Mouse (Mus musculus) small intestine, adult 2 months (tissue): ENCODE measurements around the gene Prickle2. TPM values are rescaled to one million over a fixed set of nuclear protein-coding genes. Genes with fewer than 3 reads are reported as not detected.

Experiments used
- H3K27ac ChIP-seq: fragments of 200-500 bp; 2 replicates; pipeline ENCODE4 v1.5.1; 2012; ENCODE audit warnings: low read depth, low read length, control low read depth, inconsistent platforms; ENCODE audit not compliant: insufficient read depth
- H3K27me3 ChIP-seq: fragments of 200-500 bp; 2 replicates; pipeline ENCODE4 v1.6.1; 2012; ENCODE audit warnings: mild to moderate bottlenecking, moderate library complexity, low read length, inconsistent platforms; ENCODE audit not compliant: control insufficient read depth, insufficient read depth
- H3K36me3 ChIP-seq: fragments of 200-500 bp; 2 replicates; pipeline ENCODE4 v1.6.1; 2012; ENCODE audit warnings: mild to moderate bottlenecking, low read length, control low read depth, inconsistent platforms; ENCODE audit not compliant: control insufficient read depth, insufficient read depth
- H3K4me1 ChIP-seq: fragments of 200-500 bp; 2 replicates; pipeline ENCODE4 v1.6.1; 2012; ENCODE audit warnings: low read length, inconsistent platforms, mixed read lengths; ENCODE audit not compliant: control insufficient read depth, insufficient read depth, insufficient read length
- H3K4me3 ChIP-seq: fragments of 200-500 bp; 2 replicates; pipeline ENCODE4 v1.5.1; 2012; ENCODE audit warnings: low read depth, mild to moderate bottlenecking, control low read depth, inconsistent platforms, low read length, moderate library complexity
- CTCF ChIP-seq: fragments of 200-500 bp; IDR thresholded peaks from 2 replicates; pipeline ENCODE4 v1.5.1; 2012; ENCODE audit warnings: low read depth, mild to moderate bottlenecking, control low read depth, inconsistent platforms, low read length, moderate library complexity, mixed read lengths; ENCODE audit not compliant: insufficient replicate concordance, insufficient read length; ENCODE audit errors: extremely low read depth
- POLR2A ChIP-seq: fragments of 200-500 bp; IDR thresholded peaks from 2 replicates; pipeline ENCODE4 v1.6.1; 2012; ENCODE audit warnings: low read depth, mild to moderate bottlenecking, control low read depth, inconsistent platforms, low read length, moderate library complexity
- WGBS: fragments of 180-500 bp; shearing (Covaris S2); methylation state at CpG from one replicate; pipeline ENCODE4 v1.1.7; 2018; 5-methylcytosine and 5-hydroxymethylcytosine counted together
- polyA plus RNA-seq: library from polyadenylated mRNA; depleted of rRNA; stranded (reverse); fragments of >200 nt; gene quantifications from 2 replicates; pipeline ENCODE4 v1.2.3, GENCODE M21; 2012

Prickle2 gene
- polyA plus RNA-seq, 1 experiment, result 1.6 TPM

DNA sequence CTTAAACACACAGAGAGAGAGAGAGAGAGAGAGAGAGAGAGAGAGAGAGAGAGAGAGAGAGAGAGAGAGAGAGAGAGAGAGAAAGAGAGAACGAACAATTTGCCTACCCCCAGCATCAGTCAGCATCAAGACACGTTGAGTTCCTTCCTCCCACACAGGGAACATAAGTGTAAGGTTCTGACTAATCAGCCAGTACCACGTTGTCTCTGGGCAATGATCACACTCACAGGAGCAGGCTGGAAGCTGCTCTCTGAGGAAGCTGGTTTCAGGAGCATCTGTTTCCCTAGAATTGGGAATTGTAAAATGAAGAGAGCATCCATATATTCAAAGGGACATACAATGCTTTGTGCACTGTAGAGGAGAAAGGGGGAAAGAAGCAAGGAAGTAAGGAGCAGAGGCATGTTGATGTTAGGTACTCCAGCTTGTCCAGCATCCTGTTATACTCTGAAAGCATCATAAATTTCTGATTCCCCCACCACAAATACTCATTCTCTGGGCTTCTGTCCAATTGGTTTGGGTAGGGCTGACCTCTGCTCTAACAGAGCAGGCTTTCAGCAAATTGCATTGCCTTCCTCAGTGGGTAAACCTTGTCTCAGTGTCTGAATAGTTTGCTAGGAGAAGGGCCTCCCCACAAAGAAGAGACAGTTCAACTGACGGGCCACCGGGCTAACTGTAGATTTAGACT, 116.4 kb downstream of the Prickle2 start:
- Histone ChIP-seq H3K36me3 (no peaks in the 10 kb centered on the region), H3K27me3 (no peaks in the 10 kb centered on the region), H3K4me1 (no peaks in the 10 kb centered on the region), H3K4me3 (no peak overlapping the region), H3K27ac (no peak overlapping the region)
- WGBS, result 65% methylated on average over 5 of the region's 5 CpGs
- TF ChIP-seq POLR2A, result no peak
- TF ChIP-seq CTCF, result no peak

GRCm38 (mm10) chr6:92584026-92584425, 121.9 kb downstream of the Prickle2 start:
- no peak overlapping the region for H3K27ac ChIP-seq
- H3K27me3 ChIP-seq, result no peaks in the 10 kb centered on the region
- H3K36me3 ChIP-seq, result no peaks in the 10 kb centered on the region
- H3K4me3 ChIP-seq, result no peak overlapping the region
- no peaks in the 10 kb centered on the region for H3K4me1 ChIP-seq
- no peak for TF ChIP-seq POLR2A
- no peak for TF ChIP-seq CTCF
- 24% methylated on average over 1 of the region's 1 CpGs for WGBS

DNA sequence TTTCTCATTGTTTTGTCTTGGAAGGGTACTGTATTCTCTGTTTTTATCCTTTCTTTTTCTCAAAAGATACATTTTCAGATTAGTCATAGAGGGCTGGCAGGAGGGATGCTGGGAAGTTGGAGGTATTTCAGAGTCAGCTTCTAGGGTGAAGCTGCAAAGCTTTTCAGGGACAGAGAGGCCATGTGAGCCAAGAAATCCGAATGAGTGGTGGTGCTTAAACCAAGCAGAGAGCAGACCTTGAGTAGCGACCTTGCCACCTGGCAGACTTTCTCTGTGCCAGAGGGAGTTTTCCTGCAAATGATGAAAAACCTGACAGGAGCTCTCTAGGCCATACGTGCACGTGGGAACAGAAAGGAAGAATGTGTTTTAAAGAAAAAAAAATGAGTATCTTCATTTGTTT, 130.7 kb downstream of the Prickle2 start:
- Histone ChIP-seq H3K27ac (no peak overlapping the region), H3K27me3 (no peaks in the 10 kb centered on the region), H3K4me3 (no peak overlapping the region), H3K36me3 (no peaks in the 10 kb centered on the region), H3K4me1 (no peaks in the 10 kb centered on the region)
- TF ChIP-seq CTCF (no peak), POLR2A (no peak)
- 76% methylated on average over 4 of the region's 4 CpGs for WGBS

GRCm38 (mm10) chr6:92572139-92572538, 133.8 kb downstream of the Prickle2 start:
- Histone ChIP-seq H3K27ac (no peak overlapping the region), H3K4me3 (no peak overlapping the region), H3K27me3 (no peaks in the 10 kb centered on the region), H3K36me3 (no peaks in the 10 kb centered on the region), H3K4me1 (no peaks in the 10 kb centered on the region)
- 89% methylated on average over 3 of the region's 3 CpGs for WGBS
- no peak for TF ChIP-seq CTCF
- TF ChIP-seq POLR2A, result no peak

GRCm38 (mm10) chr6:92570090-92570489, 135.9 kb downstream of the Prickle2 start:
- no peaks in the 10 kb centered on the region for H3K36me3 ChIP-seq
- WGBS, result 41% methylated on average over 7 of the region's 7 CpGs
- H3K4me1 ChIP-seq, result no peaks in the 10 kb centered on the region
- H3K4me3 ChIP-seq, result no peak overlapping the region
- no peak overlapping the region for H3K27ac ChIP-seq
- no peaks in the 10 kb centered on the region for H3K27me3 ChIP-seq
- TF ChIP-seq CTCF (no peak), POLR2A (no peak)

DNA sequence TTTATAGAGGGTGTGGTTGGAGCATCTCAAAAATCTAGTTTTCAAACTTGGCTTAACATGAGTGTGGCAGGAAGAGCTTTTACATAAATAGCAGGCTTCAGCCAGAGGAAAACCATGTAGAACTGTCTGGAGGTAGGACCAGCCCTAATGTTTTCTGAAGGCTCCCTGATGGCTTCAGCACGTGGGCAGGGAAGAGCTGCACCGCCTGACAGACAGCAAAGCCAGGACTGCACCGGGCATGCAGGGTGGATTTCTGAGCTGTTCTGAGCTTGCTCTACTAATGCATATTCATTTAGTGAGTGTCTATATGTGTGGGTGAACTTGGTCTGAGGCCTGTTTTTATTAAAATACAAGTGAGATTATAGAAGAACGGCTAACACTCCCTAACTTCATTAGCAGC, 136.7 kb downstream of the Prickle2 start:
- H3K4me1 ChIP-seq, result no peaks in the 10 kb centered on the region
- TF ChIP-seq POLR2A (no peak), CTCF (no peak)
- no peaks in the 10 kb centered on the region for H3K36me3 ChIP-seq
- WGBS, result 75% methylated on average over 4 of the region's 4 CpGs
- no peak overlapping the region for H3K4me3 ChIP-seq
- H3K27ac ChIP-seq, result no peak overlapping the region
- H3K27me3 ChIP-seq, result no peaks in the 10 kb centered on the region

- TF ChIP-seq POLR2A (no peak), CTCF (no peak)
- Histone ChIP-seq H3K4me1 (no peaks in the 10 kb centered on the region), H3K27me3 (no peaks in the 10 kb centered on the region), H3K36me3 (no peaks in the 10 kb centered on the region), H3K4me3 (no peak overlapping the region), H3K27ac (no peak overlapping the region)
- 100% methylated on average over 1 of the region's 1 CpGs for WGBS
Measured at GRCm38 (mm10) chr6:92559261-92559660, 146.7 kb downstream of the Prickle2 start.
